Mouse (Mus musculus): ENCODE data around the gene Dvl3.

The Dvl3 gene

DNA sequence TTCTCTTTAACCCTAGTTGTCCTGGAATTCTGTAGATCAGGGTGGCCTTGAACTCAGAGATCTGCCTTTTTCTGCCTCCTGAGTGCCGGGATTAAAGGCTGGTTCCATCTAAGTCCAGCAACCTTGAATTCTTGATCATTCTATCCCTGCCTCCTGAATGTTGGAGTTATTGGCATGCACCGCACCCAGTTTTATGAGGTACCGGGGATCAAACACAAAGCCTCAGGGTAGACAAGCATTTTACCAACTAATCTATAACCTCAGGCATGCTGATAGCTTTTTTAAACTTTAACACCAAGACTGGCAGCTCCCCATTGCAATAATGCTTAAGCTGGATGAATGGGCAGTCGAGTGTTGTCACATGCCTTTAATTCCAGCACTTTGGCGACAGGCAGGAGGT is 30.6 kb downstream of the Dvl3 start:
- DNase-seq (ENCODE audit: low spot score in 2 of 2), result no peak

DNA sequence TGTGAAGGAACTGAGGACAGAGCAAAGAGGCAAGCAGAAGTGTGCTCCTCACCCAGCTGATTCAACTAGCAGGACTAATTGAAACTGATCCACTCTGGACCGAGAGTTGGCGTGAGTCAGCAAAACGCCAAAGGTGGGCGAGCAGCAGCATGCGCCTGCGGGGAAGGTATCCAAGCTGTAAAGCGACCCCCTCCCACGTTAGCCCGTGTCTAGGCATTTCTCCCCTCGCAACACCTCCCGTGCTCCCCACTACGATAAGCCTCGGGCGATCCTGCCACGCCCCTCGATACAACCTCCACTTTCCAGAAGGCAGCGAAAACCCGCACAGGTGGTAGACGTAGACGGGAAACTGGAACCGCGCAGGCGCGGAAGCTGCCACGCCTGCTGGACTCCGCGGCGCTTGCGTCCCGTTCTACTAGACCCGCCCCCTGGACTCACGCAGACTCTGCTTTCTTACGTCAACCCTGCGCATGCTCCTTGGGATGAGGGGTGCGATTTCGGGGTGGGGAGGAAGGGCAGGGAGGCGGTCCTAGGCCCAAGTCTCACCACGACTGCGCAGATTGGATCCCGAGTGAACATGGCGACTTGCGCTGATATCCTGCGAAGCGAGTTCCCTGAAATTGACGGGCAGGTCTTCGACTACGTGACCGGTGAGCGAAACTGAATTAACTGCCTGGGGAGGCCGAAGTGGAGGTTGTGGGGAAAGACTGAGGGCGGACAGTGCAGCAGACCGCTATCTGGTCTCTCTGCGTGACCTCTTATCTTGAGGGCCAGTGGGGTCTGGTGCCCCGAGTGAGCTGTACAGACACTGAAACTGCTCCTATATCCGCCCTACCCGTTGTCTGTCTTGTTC is 31.5 kb downstream of the Dvl3 start, which contains the start of gene Abcf3:
Gene Abcf3 (plus strand): TSS at position 482 of the 853 bp plus-strand sequence.
- DNase-seq (ENCODE audit: low spot score in 2 of 2), result peak; percentile 97 to 98

DNA sequence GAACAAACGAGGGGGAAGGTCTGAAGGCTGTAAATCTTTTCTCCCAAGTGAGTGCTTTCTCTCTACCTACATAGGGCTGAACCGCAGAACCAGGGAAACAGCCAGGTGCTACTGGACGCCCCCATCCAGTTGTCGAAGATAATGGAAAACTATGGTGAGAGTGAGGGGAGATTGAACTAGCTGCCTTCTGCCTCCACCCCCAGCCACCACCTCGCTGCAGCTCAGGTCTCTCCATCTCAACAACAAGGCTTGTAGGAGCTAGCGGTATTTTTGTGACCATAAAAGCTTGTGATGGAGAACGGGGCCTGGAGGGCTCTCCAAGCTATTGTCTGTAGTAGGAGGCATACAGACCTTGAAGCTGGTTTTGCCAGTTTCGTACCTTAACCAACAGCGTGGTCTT is 32.4 kb downstream of the Dvl3 start:
- DNase-seq (ENCODE audit: low spot score in 2 of 2), result no peak

DNA sequence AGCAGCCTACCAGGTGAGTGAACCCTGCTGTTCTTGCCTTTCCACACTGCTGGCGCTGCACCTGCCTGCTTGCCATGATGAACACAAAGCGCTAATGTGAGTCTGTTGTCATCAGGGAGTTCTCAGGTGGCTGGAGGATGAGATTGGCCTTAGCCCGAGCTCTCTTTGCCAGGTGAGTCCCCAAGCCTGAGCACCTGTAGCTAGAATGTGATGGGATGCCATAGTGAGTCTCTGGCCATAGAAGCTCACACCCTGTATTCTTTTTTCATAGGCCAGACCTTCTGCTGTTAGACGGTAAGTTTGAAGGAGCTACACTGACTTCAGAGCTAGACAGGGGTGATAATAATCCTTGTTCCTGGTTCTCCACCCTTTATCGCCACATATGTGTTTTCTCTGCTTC is 34.9 kb downstream of the Dvl3 start:
- DNase-seq (ENCODE audit: low spot score in 2 of 2), result no peak

DNA sequence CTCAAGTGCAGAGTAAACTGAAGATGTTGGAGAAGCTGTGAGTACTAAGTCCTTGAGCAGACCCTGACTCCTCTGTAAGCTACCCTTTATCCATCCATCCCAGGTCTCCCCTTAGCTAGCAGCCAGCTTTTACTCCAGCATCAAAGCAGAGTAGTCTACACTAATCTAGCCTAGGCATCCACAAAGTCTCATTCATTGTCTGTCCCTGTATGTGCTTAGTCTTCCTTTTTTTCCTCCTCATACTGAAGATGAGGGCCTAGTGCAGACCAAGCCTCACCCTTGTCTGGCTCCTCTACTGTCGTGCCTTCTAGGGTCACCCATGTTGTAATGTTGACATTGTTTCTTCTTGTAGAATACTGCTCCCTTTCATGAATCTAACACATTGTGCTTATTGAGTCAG is 35.8 kb downstream of the Dvl3 start:
- DNase-seq (ENCODE audit: low spot score in 2 of 2), result no peak

DNA sequence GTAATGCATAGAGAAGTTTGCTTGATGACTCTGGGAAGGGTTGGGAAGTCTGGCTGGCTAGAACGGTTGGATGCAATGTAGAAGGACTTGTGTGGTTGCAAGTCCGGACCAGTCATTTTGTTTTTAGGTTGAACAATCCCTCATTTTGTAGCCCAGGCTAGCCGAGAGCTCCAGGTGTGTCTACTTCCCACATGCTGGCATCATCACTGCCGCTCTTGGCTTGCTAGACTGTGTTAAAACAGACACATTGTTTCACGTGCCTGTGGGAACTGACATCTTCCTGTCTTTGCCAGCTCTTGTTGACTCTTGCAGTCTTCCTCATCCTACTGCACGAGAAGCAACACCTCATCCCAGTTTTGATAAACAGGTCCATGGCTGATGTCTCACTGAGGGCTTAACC is 38.2 kb downstream of the Dvl3 start:
- DNase-seq (ENCODE audit: low spot score in 2 of 2), result no peak

DNA sequence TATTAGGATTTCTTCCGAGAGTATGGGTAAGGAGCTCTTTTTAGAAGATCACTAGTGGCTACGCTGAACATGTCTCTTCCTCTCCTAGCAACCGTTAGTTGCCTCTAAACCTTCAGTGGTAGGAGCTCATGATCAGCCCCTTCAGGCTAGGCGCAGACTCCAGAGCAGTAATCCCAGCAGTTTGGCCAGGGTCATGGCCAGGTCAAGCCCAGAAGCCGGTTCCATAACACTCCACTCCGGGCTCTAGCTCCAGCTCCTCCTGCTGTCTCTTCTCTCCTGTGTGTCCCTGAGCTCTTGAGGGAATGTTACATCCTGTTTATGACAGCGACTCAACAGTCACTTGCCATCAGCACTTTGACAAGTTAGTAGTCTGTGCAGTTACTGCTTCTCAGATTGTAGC is 40.6 kb downstream of the Dvl3 start:
- no peak for DNase-seq (ENCODE audit: low spot score in 2 of 2)

DNA sequence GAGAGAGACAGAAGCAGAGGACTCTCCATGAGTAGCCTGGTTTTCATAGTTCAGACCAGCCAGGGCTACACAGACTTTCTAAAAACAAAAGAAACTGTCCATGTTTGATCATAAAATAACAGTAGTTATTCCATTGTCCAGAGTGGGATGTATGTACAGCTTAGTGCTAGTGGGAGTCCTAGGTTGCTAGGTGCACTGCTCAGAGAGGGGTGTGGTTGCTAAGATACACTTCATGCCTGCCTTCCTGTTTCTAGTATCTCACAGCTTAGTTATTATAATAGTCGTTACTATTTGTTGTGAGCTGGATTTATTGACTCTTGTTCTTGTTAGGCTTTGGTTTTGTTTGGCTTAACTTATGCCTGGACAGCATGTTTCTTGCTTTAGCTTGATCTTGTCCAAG is 48.3 kb downstream of the Dvl3 start:
- DNase-seq (ENCODE audit: low spot score in 2 of 2), result no peak

Measured in left cerebral cortex, adult 9 months (tissue).